In the genomic region with DNA sequence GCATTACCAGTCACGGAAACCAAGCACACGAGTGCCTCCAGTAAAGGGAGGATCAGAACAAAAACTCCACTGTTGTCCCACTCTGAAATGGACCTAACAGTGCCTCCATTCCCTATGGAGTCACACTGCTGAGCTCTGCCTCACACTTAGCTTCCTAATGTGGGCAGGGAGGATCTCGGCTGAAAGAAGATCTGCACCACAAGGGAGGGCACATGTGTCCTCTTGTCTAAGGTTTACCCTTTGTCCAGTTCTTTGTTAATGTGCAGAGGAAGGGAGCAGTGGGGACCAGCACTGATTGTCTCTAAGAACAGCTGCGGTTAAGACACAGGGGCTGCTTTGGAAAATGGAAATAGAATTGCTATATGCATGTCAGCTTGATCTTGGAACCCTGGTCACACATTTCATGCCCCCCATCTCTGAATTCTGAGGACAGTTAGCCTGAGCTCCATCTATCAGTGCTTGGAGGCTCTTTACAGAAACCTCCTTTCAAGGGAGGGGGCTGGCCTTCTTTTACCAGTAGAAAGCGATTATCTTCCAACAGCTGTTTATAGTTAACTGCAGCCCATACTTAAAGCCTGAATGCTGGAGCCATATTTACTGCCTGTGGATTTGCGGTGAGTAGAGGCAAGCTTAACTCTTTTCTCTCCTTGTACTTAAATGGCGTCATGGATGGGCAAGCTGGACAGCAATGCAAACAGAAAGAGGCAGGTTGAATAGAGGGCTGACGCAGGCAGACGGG, we compare ENCODE assay signal across 13 mouse cellular contexts.
A peak's percentile ranks its signal among the peaks of the same experiment; 100 is the strongest.
DNase-seq lines count a peak whose midpoint lies in the region; ATAC-seq and TF ChIP-seq lines count a peak whose summit lies in the region.
"Had no signal": no experiment of that assay in that cellular context is flagged by ENCODE, and none has a peak within 500 bp of the region (broad histone marks: within the 10 kb centered on the region; RNA-seq: fewer than 3 reads in every experiment).

No protein-coding gene starts in this region.

- H3K9me3 ChIP-seq in forebrain, embryonic 11.5 days (ENCODE audit: control insufficient read depth, low read length) = no peaks in the 10 kb centered on the region
- no peaks in the 10 kb centered on the region for H3K9me3 ChIP-seq in forebrain, embryonic 16.5 days (ENCODE audit: control insufficient read depth, low read length)
- no peaks in the 10 kb centered on the region for H3K9me3 ChIP-seq in forebrain, embryonic 14.5 days (replicated peaks; ENCODE audit: control insufficient read depth, low read length)
- no peaks in the 10 kb centered on the region for H3K9me3 ChIP-seq in limb, embryonic 14.5 days (ENCODE audit: control insufficient read depth, low read length)

- WGBS in forebrain, embryonic 11.5 days = 29% methylated on average over 9 of the region's 9 CpGs
- 29% methylated on average over 9 of the region's 9 CpGs for WGBS in forebrain, embryonic 16.5 days
- 35% methylated on average over 9 of the region's 9 CpGs for whole genome bisulfite sequencing in forebrain, embryonic 14.5 days
- WGBS in limb, embryonic 14.5 days = 22% methylated on average over 9 of the region's 9 CpGs

- H3K36me3 ChIP-seq in forebrain, embryonic 11.5 days (ENCODE audit: control insufficient read depth, insufficient read depth, low read length) = no peaks in the 10 kb centered on the region
- no peaks in the 10 kb centered on the region for H3K36me3 ChIP-seq in forebrain, embryonic 16.5 days (ENCODE audit: control insufficient read depth, insufficient read depth)
- H3K36me3 ChIP-seq in forebrain, embryonic 14.5 days (ENCODE audit: control insufficient read depth, insufficient read depth, low read length) = no peaks in the 10 kb centered on the region
- H3K36me3 ChIP-seq in limb, embryonic 14.5 days (ENCODE audit: control insufficient read depth, insufficient read depth, low read length) = no peaks in the 10 kb centered on the region

- 0 out of 2 replicates have a peak, but pooled peaks cover 8% of the 10 kb centered on the region for H3K4me1 ChIP-seq in forebrain, embryonic 11.5 days (replicated peaks; ENCODE audit: control insufficient read depth, insufficient read depth, low read length)
- H3K4me1 ChIP-seq in forebrain, embryonic 16.5 days (replicated peaks; ENCODE audit: control insufficient read depth, insufficient read depth, low read length) = peaks cover 8% of the 10 kb centered on the region; the same call in 1 of the 2 replicates
- peaks cover 10% of the 10 kb centered on the region for H3K4me1 ChIP-seq in forebrain, embryonic 14.5 days (ENCODE audit: control insufficient read depth, insufficient read depth, low read length)
- H3K4me1 ChIP-seq in limb, embryonic 14.5 days (ENCODE audit: control insufficient read depth, insufficient read depth, low read length) = peaks cover 35% of the 10 kb centered on the region

- no peak overlapping the region for H3K27ac ChIP-seq in forebrain, embryonic 11.5 days (ENCODE audit: low read depth, low read length)
- no peak overlapping the region for H3K27ac ChIP-seq in forebrain, embryonic 16.5 days (ENCODE audit: low read length)
- H3K27ac ChIP-seq in forebrain, embryonic 14.5 days (ENCODE audit: low read depth, low read length) = no peak overlapping the region
- peak overlapping the region; percentile 79 for H3K27ac ChIP-seq in limb, embryonic 14.5 days (replicated peaks; ENCODE audit: low read depth, low read length)
- H3K27ac ChIP-seq: stomach, postnatal 0 days had no signal

- H3K4me2 ChIP-seq in forebrain, embryonic 11.5 days (ENCODE audit: low read depth, low read length, severe bottlenecking) = no peak overlapping the region
- H3K4me2 ChIP-seq in forebrain, embryonic 16.5 days (ENCODE audit: low read length) = no peak overlapping the region
- H3K4me2 ChIP-seq in forebrain, embryonic 14.5 days (ENCODE audit: low read length) = no peak overlapping the region
- no peak overlapping the region for H3K4me2 ChIP-seq in limb, embryonic 14.5 days (replicated peaks; ENCODE audit: low read depth, low read length, severe bottlenecking)

- ATAC-seq in forebrain, embryonic 11.5 days (replicated peaks; ENCODE audit: low FRiP score) = peak; percentile 21; the same call in 1 of the 2 replicates
- no peak for ATAC-seq in forebrain, embryonic 16.5 days
- ATAC-seq in forebrain, embryonic 14.5 days = no peak
- ATAC-seq in limb, embryonic 14.5 days (ENCODE audit: low FRiP score, low read depth) = peak; percentile 81
- ATAC-seq in megakaryocyte, adult 5-6 weeks (ENCODE audit: poor library complexity, severe bottlenecking) = no peak

- no peak overlapping the region for H3K9ac ChIP-seq in forebrain, embryonic 11.5 days (ENCODE audit: low read length)
- H3K9ac ChIP-seq in forebrain, embryonic 16.5 days (replicated peaks; ENCODE audit: low read depth, low read length) = no peak overlapping the region
- H3K9ac ChIP-seq in forebrain, embryonic 14.5 days (ENCODE audit: low read length) = no peak overlapping the region
- no peak overlapping the region for H3K9ac ChIP-seq in limb, embryonic 14.5 days (ENCODE audit: low read depth, low read length, severe bottlenecking)

- H3K27me3 ChIP-seq in forebrain, embryonic 11.5 days (ENCODE audit: control insufficient read depth, insufficient read depth, low read length) = no peaks in the 10 kb centered on the region
- no peaks in the 10 kb centered on the region for H3K27me3 ChIP-seq in forebrain, embryonic 16.5 days (replicated peaks; ENCODE audit: control insufficient read depth, insufficient read depth, low read length)
- H3K27me3 ChIP-seq in forebrain, embryonic 14.5 days (replicated peaks; ENCODE audit: control insufficient read depth, insufficient read depth, low read length) = no peaks in the 10 kb centered on the region
- H3K27me3 ChIP-seq in limb, embryonic 14.5 days (ENCODE audit: control insufficient read depth, insufficient read depth, low read length) = no peaks in the 10 kb centered on the region

- no peak for TF ChIP-seq POLR2A in limb, embryonic 14.5 days (IDR thresholded peaks at IDR 0.05; ENCODE audit: borderline replicate concordance, extremely low read depth, insufficient read depth, insufficient read length)

- no peak overlapping the region for H3K4me3 ChIP-seq in forebrain, embryonic 11.5 days (ENCODE audit: low read depth, low read length)
- H3K4me3 ChIP-seq in forebrain, embryonic 16.5 days (replicated peaks; ENCODE audit: low read length) = no peak overlapping the region
- H3K4me3 ChIP-seq in forebrain, embryonic 14.5 days (ENCODE audit: low read depth, low read length) = no peak overlapping the region
- no peak overlapping the region for H3K4me3 ChIP-seq in limb, embryonic 14.5 days (replicated peaks; ENCODE audit: low read length)

- no peak for DNase-seq in forebrain, embryonic 11.5 days (ENCODE audit: low spot score)
- peak; percentile 46 for DNase-seq in NIH3T3 (ENCODE audit: low read depth)
- peak; percentile 17 for DNase-seq in forebrain, embryonic 14.5 days (ENCODE audit: low spot score)
- DNase-seq in limb, embryonic 14.5 days (ENCODE audit: low spot score) = peak; percentile 83
- no peak for DNase-seq in adrenal gland, postnatal 4 days (ENCODE audit: low spot score in 2 of 2)
- no peak for DNase-seq in urinary bladder, postnatal 36 days (ENCODE audit: low spot score in 2 of 2)
- DNase-seq: adrenal gland, postnatal 25 days; cerebellum, postnatal 25 days; heart, postnatal 14 days; liver had no signal

Comparison
In these comparisons a context has a peak if more than half of its experiments do, and no peak if none do; other contexts are left out.
1. ATAC-seq: peak in forebrain, embryonic 11.5 days (single experiment) and limb, embryonic 14.5 days (single experiment); none in forebrain, embryonic 16.5 days (single experiment), forebrain, embryonic 14.5 days (single experiment) and megakaryocyte, adult 5-6 weeks (single experiment).
2. DNase-seq: peak in NIH3T3 (single experiment), forebrain, embryonic 14.5 days (single experiment) and limb, embryonic 14.5 days (single experiment); none in forebrain, embryonic 11.5 days (single experiment), adrenal gland, postnatal 4 days (0 of 2) and urinary bladder, postnatal 36 days (0 of 2).